ENCODE assay signal across 8 mouse cellular contexts in the genomic region with DNA sequence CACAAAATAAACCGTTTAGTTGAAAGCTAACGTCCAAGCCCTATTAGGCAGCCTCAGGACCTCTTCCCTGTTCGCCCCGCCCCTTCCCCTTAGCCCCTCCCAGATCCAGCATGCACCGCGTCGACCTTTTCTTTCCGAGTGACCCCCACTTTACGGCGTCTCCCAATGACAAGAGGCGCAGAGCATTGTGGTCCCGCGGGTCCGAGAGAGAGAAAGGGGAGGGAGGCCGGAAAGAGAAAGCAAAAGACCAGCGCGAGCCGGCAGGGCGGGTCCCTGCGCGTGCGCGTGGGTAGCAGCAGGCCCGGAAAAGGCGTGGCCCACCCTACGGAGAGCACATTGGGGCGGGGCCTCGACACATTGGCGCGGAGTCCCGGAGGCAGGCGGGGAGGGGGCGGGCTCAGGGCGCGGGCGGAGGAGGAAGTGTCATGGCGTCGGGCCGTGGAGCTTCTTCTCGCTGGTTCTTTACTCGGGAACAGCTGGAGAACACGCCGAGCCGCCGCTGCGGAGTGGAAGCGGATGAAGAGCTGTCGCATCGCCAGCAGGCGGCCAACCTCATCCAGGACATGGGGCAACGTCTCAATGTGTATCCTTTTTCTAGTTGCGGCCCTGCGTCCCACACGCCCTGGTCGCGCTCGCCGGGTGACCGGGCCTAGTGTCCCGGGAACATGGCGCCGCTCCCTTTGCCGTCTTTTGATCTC. TPM values are rescaled to one million over a fixed set of nuclear protein-coding genes. Genes with fewer than 3 reads are reported as not detected.
DNase-seq lines count a peak whose midpoint lies in the region; ATAC-seq and TF ChIP-seq lines count a peak whose summit lies in the region.

Gene Ccnt2, plus strand, starts transcription at position 362 of the 698 bp plus-strand sequence.

- DNase-seq in 416B (ENCODE audit: low read depth): peak; percentile 100
- peak; percentile 99 for DNase-seq in heart, adult 8-10 months (ENCODE audit: low spot score)
- DNase-seq in kidney, adult 9 months: peak; percentile 99
- DNase-seq in limb, embryonic 14.5 days (ENCODE audit: low spot score): peak; percentile 99
- DNase-seq in midbrain, postnatal 0 days (ENCODE audit: low spot score): peak; percentile 99
- peak; percentile 97 for DNase-seq in spleen, postnatal 14 days (ENCODE audit: low spot score in 2 of 2)

- no peaks in the 10 kb centered on the region for H3K27me3 ChIP-seq in embryonic facial prominence, embryonic 15.5 days
- H3K27me3 ChIP-seq in limb, embryonic 14.5 days (ENCODE audit: control insufficient read depth, insufficient read depth, low read length): no peaks in the 10 kb centered on the region
- H3K27me3 ChIP-seq in midbrain, postnatal 0 days (ENCODE audit: insufficient read depth, low read length): no peaks in the 10 kb centered on the region

- ATAC-seq in embryonic facial prominence, embryonic 15.5 days (ENCODE audit: insufficient number of reproducible peaks, low FRiP score, low TSS enrichment, low read depth): peak; percentile 100
- ATAC-seq in limb, embryonic 14.5 days (ENCODE audit: low FRiP score, low read depth): peak; percentile 98
- peak; percentile 99 for ATAC-seq in midbrain, postnatal 0 days (ENCODE audit: low FRiP score)

- under 1% methylated on average over 63 of the region's 63 CpGs for WGBS in bone marrow, adult 2 months
- 0% methylated on average over 63 of the region's 63 CpGs for WGBS in embryonic facial prominence, embryonic 15.5 days
- WGBS in limb, embryonic 14.5 days: 0% methylated on average over 51 of the region's 63 CpGs
- WGBS in midbrain, postnatal 0 days: under 1% methylated on average over 61 of the region's 63 CpGs

- H3K9ac ChIP-seq in embryonic facial prominence, embryonic 15.5 days: peak within 1 kb of the TSS; percentile 87
- H3K9ac ChIP-seq in limb, embryonic 14.5 days (ENCODE audit: low read depth, low read length, severe bottlenecking): peak within 1 kb of the TSS; percentile 88
- peak within 1 kb of the TSS; percentile 84 for H3K9ac ChIP-seq in midbrain, postnatal 0 days (replicated peaks; ENCODE audit: low read length, poor library complexity, severe bottlenecking)

- H3K4me3 ChIP-seq in bone marrow, adult 2 months (replicated peaks; ENCODE audit: control insufficient read depth, low read depth, low read length): peak within 1 kb of the TSS; percentile 95
- H3K4me3 ChIP-seq in embryonic facial prominence, embryonic 15.5 days (replicated peaks): peak within 1 kb of the TSS; percentile 91
- H3K4me3 ChIP-seq in limb, embryonic 14.5 days (replicated peaks; ENCODE audit: low read length): peak within 1 kb of the TSS; percentile 67
- peak within 1 kb of the TSS; percentile 89 for H3K4me3 ChIP-seq in midbrain, postnatal 0 days (ENCODE audit: low read depth, low read length)

- peak within 1 kb of the TSS; percentile 94 for H3K27ac ChIP-seq in bone marrow, adult 2 months (ENCODE audit: control insufficient read depth, insufficient read depth, low read depth, low read length, poor library complexity)
- H3K27ac ChIP-seq in embryonic facial prominence, embryonic 15.5 days (replicated peaks): peak within 1 kb of the TSS; percentile 96
- peak within 1 kb of the TSS; percentile 92 for H3K27ac ChIP-seq in limb, embryonic 14.5 days (replicated peaks; ENCODE audit: low read depth, low read length)
- H3K27ac ChIP-seq in midbrain, postnatal 0 days (ENCODE audit: low read depth, low read length): peak within 1 kb of the TSS; percentile 94

- peaks cover 2% of the 10 kb centered on the region; the same call in 1 of the 2 replicates for H3K4me1 ChIP-seq in bone marrow, adult 2 months (ENCODE audit: control insufficient read depth, insufficient read depth, low read length)
- peaks cover 16% of the 10 kb centered on the region for H3K4me1 ChIP-seq in embryonic facial prominence, embryonic 15.5 days
- H3K4me1 ChIP-seq in limb, embryonic 14.5 days (ENCODE audit: control insufficient read depth, insufficient read depth, low read length): peaks cover 13% of the 10 kb centered on the region
- no peaks in the 10 kb centered on the region; the same call in 1 of the 2 replicates for H3K4me1 ChIP-seq in midbrain, postnatal 0 days (ENCODE audit: insufficient read depth, low read length)

- peak within 1 kb of the TSS; percentile 71 for H3K4me2 ChIP-seq in embryonic facial prominence, embryonic 15.5 days (replicated peaks)
- peak within 1 kb of the TSS; percentile 82 for H3K4me2 ChIP-seq in limb, embryonic 14.5 days (replicated peaks; ENCODE audit: low read depth, low read length, severe bottlenecking)
- H3K4me2 ChIP-seq in midbrain, postnatal 0 days (ENCODE audit: low read depth, low read length, poor library complexity, severe bottlenecking): peak within 1 kb of the TSS; percentile 73

- no peaks in the 10 kb centered on the region for H3K36me3 ChIP-seq in embryonic facial prominence, embryonic 15.5 days
- 0 out of 2 replicates have a peak, but pooled peaks cover 4% of the 10 kb centered on the region for H3K36me3 ChIP-seq in limb, embryonic 14.5 days (ENCODE audit: control insufficient read depth, insufficient read depth, low read length)
- no peaks in the 10 kb centered on the region for H3K36me3 ChIP-seq in midbrain, postnatal 0 days (ENCODE audit: insufficient read depth, low read length)

- TF ChIP-seq CTCF in bone marrow, adult 2 months (IDR thresholded peaks at IDR 0.05; ENCODE audit: control insufficient read depth, insufficient read depth, low read length): no peak
- peak; percentile 54 for TF ChIP-seq CTCF in midbrain, postnatal 0 days (IDR thresholded peaks at IDR 0.05)

- peak; percentile 86; the same call in 1 of the 2 replicates for TF ChIP-seq POLR2A in bone marrow, adult 2 months (IDR thresholded peaks at IDR 0.05; ENCODE audit: borderline replicate concordance, control insufficient read depth, low read depth, low read length)
- TF ChIP-seq POLR2A in limb, embryonic 14.5 days (IDR thresholded peaks at IDR 0.05; ENCODE audit: borderline replicate concordance, extremely low read depth, insufficient read depth, insufficient read length): peak; percentile 82; the same call in 1 of the 2 replicates

- H3K9me3 ChIP-seq in embryonic facial prominence, embryonic 15.5 days (replicated peaks): no peaks in the 10 kb centered on the region
- H3K9me3 ChIP-seq in limb, embryonic 14.5 days (ENCODE audit: control insufficient read depth, low read length): no peaks in the 10 kb centered on the region
- no peaks in the 10 kb centered on the region for H3K9me3 ChIP-seq in midbrain, postnatal 0 days (ENCODE audit: low read length)

RNA-seq across cellular contexts. Expression of gene Ccnt2, which starts in this region (rescaled TPM):
- 17.1 and 23.9 TPM in 2 replicates for polyA plus RNA-seq in bone marrow, adult 2 months (2011; ENCODE audit: insufficient read depth, insufficient read length, low replicate concordance, missing spikeins)
- polyA plus RNA-seq in embryonic facial prominence, embryonic 15.5 days (2015; fragmentation: Nextera tagmentation; extraction: Ambion mirVana): 84.1 and 84.4 TPM in 2 replicates
- total RNA-seq in heart, adult 8-10 months (2022): 10 to 100 TPM; 17.8 to 24.1 (median 22.8) TPM
- polyA plus RNA-seq in limb, embryonic 14.5 days (2012; rRNA removed): 53.6 and 63.4 TPM in 2 replicates
- polyA plus RNA-seq in limb, embryonic 14.5 days (2014; fragmentation: Nextera tagmentation; extraction: Ambion mirVana): 67.0 and 72.9 TPM in 2 replicates
- total RNA-seq in midbrain, postnatal 0 days (2014; rRNA removed): 30.3 and 45.9 TPM in 2 replicates
- polyA plus RNA-seq in midbrain, postnatal 0 days (2015; fragmentation: Nextera tagmentation; extraction: Ambion mirVana): 26.2 and 31.0 TPM in 2 replicates

Comparison
In these comparisons a context has a peak if more than half of its experiments do, and no peak if none do; other contexts are left out.
1. Peak in every context shown above with its lines: DNase-seq, ATAC-seq, H3K4me3 ChIP-seq and H3K27ac ChIP-seq.